Mouse (Mus musculus) hindbrain, embryonic 12.5 days (tissue): ENCODE measurements around the gene Gpc1. TPM values are rescaled to one million over a fixed set of nuclear protein-coding genes. Genes with fewer than 3 reads are reported as not detected.

Experiments used
- ATAC-seq: fragments of 200-750 bp; cut with Nextera tagmentation; 2 replicates; pipeline ENCODE4 v1.8.0; 2017; ENCODE audit warnings: moderate TSS enrichment; ENCODE audit not compliant: low FRiP score
- H3K27ac ChIP-seq: fragments of 300-500 bp; sonication (generic); 2 replicates; pipeline ENCODE4 v1.5.1; 2016; ENCODE audit warnings: mild to moderate bottlenecking
- H3K27me3 ChIP-seq: fragments of 300-500 bp; sonication (generic); 2 replicates; pipeline ENCODE4 v1.6.1; 2016; ENCODE audit warnings: mild to moderate bottlenecking
- H3K36me3 ChIP-seq: fragments of 300-500 bp; sonication (generic); 2 replicates; pipeline ENCODE4 v1.6.1; 2016; ENCODE audit warnings: mild to moderate bottlenecking
- H3K4me1 ChIP-seq: fragments of 300-500 bp; sonication (generic); 2 replicates; pipeline ENCODE4 v1.6.1; 2016
- H3K4me2 ChIP-seq: fragments of 300-500 bp; sonication (generic); replicated peaks from 2 replicates; pipeline ENCODE4 v1.6.1; 2016; ENCODE audit warnings: mild to moderate bottlenecking
- H3K4me3 ChIP-seq: fragments of 300-500 bp; sonication (generic); 2 replicates; pipeline ENCODE4 v1.5.1; 2016; ENCODE audit warnings: mild to moderate bottlenecking
- H3K9ac ChIP-seq: fragments of 300-500 bp; sonication (generic); 2 replicates; pipeline ENCODE4 v1.6.1; 2016; ENCODE audit warnings: mild to moderate bottlenecking, moderate library complexity
- H3K9me3 ChIP-seq: fragments of 300-500 bp; sonication (generic); replicated peaks from 2 replicates; pipeline ENCODE4 v1.6.1; 2016; ENCODE audit warnings: mild to moderate bottlenecking
- WGBS: fragments of 180-500 bp; shearing (Covaris S2); methylation state at CpG from one replicate; pipeline ENCODE4 v1.1.7; 2016; 5-methylcytosine and 5-hydroxymethylcytosine counted together
- polyA plus RNA-seq: library from polyadenylated mRNA; unstranded; fragments of >200 nt; fragmentation: Nextera tagmentation; extraction: Ambion mirVana; gene quantifications from 2 replicates; pipeline ENCODE4 v1.2.1, GENCODE M21; 2016

Gene Gpc1
- polyA plus RNA-seq, 1 experiment from 2014 or later = 79.8 TPM

GRCm38 (mm10) chr1:92805181-92805580 lies 26.3 kb upstream of the Gpc1 start:
- peaks cover 6% of the 10 kb centered on the region; the same call in 1 of the 2 replicates for H3K9me3 ChIP-seq
- ATAC-seq = no peak
- no peak overlapping the region for H3K27ac ChIP-seq
- 80% methylated on average over 5 of the region's 5 CpGs for WGBS
- H3K4me2 ChIP-seq = no peak overlapping the region
- H3K36me3 ChIP-seq = no peaks in the 10 kb centered on the region
- no peak overlapping the region for H3K9ac ChIP-seq
- H3K4me3 ChIP-seq = no peak overlapping the region
- no peaks in the 10 kb centered on the region for H3K27me3 ChIP-seq
- no peaks in the 10 kb centered on the region for H3K4me1 ChIP-seq

- H3K36me3 ChIP-seq = no peaks in the 10 kb centered on the region
- no peak overlapping the region for H3K9ac ChIP-seq
- H3K27me3 ChIP-seq = no peaks in the 10 kb centered on the region
- peaks cover 6% of the 10 kb centered on the region; the same call in 1 of the 2 replicates for H3K9me3 ChIP-seq
- no peaks in the 10 kb centered on the region for H3K4me1 ChIP-seq
- no peak overlapping the region for H3K4me2 ChIP-seq
- WGBS = 65% methylated on average over 2 of the region's 2 CpGs
- H3K27ac ChIP-seq = no peak overlapping the region
- no peak overlapping the region for H3K4me3 ChIP-seq
- ATAC-seq = no peak
Measured at GRCm38 (mm10) chr1:92805836-92806235, 25.6 kb upstream of the Gpc1 start.

- no peaks in the 10 kb centered on the region for H3K27me3 ChIP-seq
- 91% methylated on average over 3 of the region's 3 CpGs for WGBS
Measured at GRCm38 (mm10) chr1:92806720-92807119, 24.7 kb upstream of the Gpc1 start.

GRCm38 (mm10) chr1:92809621-92810020 lies 21.8 kb upstream of the Gpc1 start:
- Histone ChIP-seq H3K27ac (no peak overlapping the region), H3K36me3 (no peaks in the 10 kb centered on the region), H3K9me3 (peaks cover 6% of the 10 kb centered on the region; the same call in 1 of the 2 replicates), H3K4me1 (0 out of 2 replicates have a peak, but pooled peaks cover 2% of the 10 kb centered on the region), H3K4me2 (no peak overlapping the region), H3K9ac (no peak overlapping the region), H3K4me3 (no peak overlapping the region), H3K27me3 (no peaks in the 10 kb centered on the region)
- no peak for ATAC-seq
- WGBS = 84% methylated on average over 4 of the region's 4 CpGs

More at GRCm38 (mm10) chr1:92806720-92807119, 24.7 kb upstream of the Gpc1 start:
- Histone ChIP-seq H3K9me3 (peaks cover 6% of the 10 kb centered on the region; the same call in 1 of the 2 replicates), H3K4me1 (no peaks in the 10 kb centered on the region), H3K36me3 (no peaks in the 10 kb centered on the region), H3K27ac (no peak overlapping the region), H3K4me3 (no peak overlapping the region), H3K4me2 (no peak overlapping the region), H3K9ac (no peak overlapping the region)
- ATAC-seq = no peak

GRCm38 (mm10) chr1:92814319-92814718 lies 17.1 kb upstream of the Gpc1 start:
- H3K4me2 ChIP-seq = no peak overlapping the region
- no peak overlapping the region for H3K9ac ChIP-seq
- H3K9me3 ChIP-seq = peaks cover 5% of the 10 kb centered on the region; the same call in 1 of the 2 replicates
- no peaks in the 10 kb centered on the region for H3K27me3 ChIP-seq
- H3K36me3 ChIP-seq = no peaks in the 10 kb centered on the region
- WGBS = 76% methylated on average over 5 of the region's 5 CpGs
- H3K27ac ChIP-seq = no peak overlapping the region
- H3K4me1 ChIP-seq = peaks cover 5% of the 10 kb centered on the region; the same call in 1 of the 2 replicates
- ATAC-seq = no peak
- H3K4me3 ChIP-seq = no peak overlapping the region

GRCm38 (mm10) chr1:92815100-92815499 lies 16.3 kb upstream of the Gpc1 start:
- no peak for ATAC-seq
- H3K4me1 ChIP-seq = peaks cover 5% of the 10 kb centered on the region; the same call in 1 of the 2 replicates
- no peak overlapping the region for H3K4me3 ChIP-seq
- no peak overlapping the region for H3K9ac ChIP-seq
- no peaks in the 10 kb centered on the region for H3K9me3 ChIP-seq
- WGBS = 67% methylated on average over 9 of the region's 9 CpGs
- H3K27ac ChIP-seq = no peak overlapping the region
- no peaks in the 10 kb centered on the region for H3K27me3 ChIP-seq
- no peaks in the 10 kb centered on the region for H3K36me3 ChIP-seq
- no peak overlapping the region for H3K4me2 ChIP-seq

- H3K27ac ChIP-seq = no peak overlapping the region
- H3K4me1 ChIP-seq = peaks cover 5% of the 10 kb centered on the region; the same call in 1 of the 2 replicates
- H3K27me3 ChIP-seq = no peaks in the 10 kb centered on the region
- H3K4me2 ChIP-seq = no peak overlapping the region
- no peak for ATAC-seq
- H3K4me3 ChIP-seq = no peak overlapping the region
- no peak overlapping the region for H3K9ac ChIP-seq
- H3K36me3 ChIP-seq = no peaks in the 10 kb centered on the region
- H3K9me3 ChIP-seq = no peaks in the 10 kb centered on the region
- WGBS = 73% methylated on average over 5 of the region's 5 CpGs
Measured at GRCm38 (mm10) chr1:92815756-92816294, 15.6 kb upstream of the Gpc1 start.

GRCm38 (mm10) chr1:92830626-92831187 lies 738 bp upstream of the Gpc1 start:
- Histone ChIP-seq H3K27ac (peak overlapping the region; percentile 95), H3K9me3 (no peaks in the 10 kb centered on the region), H3K9ac (peak overlapping the region; percentile 89), H3K4me2 (peak overlapping the region; percentile 83), H3K36me3 (peaks cover 9% of the 10 kb centered on the region), H3K27me3 (peaks cover 16% of the 10 kb centered on the region), H3K4me1 (peaks cover 32% of the 10 kb centered on the region), H3K4me3 (peak overlapping the region; percentile 95)
- ATAC-seq = no peak
- 10% methylated on average over 12 of the region's 13 CpGs for whole genome bisulfite sequencing

GRCm38 (mm10) chr1:92832011-92833010 lies 866 bp downstream of the Gpc1 start:
- ATAC-seq = peak; percentile 50
- H3K9ac ChIP-seq = peak overlapping the region; percentile 89
- H3K36me3 ChIP-seq = peaks cover 13% of the 10 kb centered on the region
- H3K9me3 ChIP-seq = no peaks in the 10 kb centered on the region
- peak overlapping the region; percentile 95 for H3K27ac ChIP-seq
- peak overlapping the region; percentile 95 for H3K4me3 ChIP-seq
- WGBS = under 1% methylated on average over 62 of the region's 62 CpGs
- H3K4me1 ChIP-seq = peaks cover 32% of the 10 kb centered on the region
- H3K4me2 ChIP-seq = peak overlapping the region; percentile 83
- H3K27me3 ChIP-seq = peaks cover 15% of the 10 kb centered on the region

- Histone ChIP-seq H3K9ac (peak overlapping the region; percentile 89), H3K4me1 (peaks cover 41% of the 10 kb centered on the region), H3K4me3 (peak overlapping the region; percentile 95; the same call in 1 of the 2 replicates), H3K4me2 (peak overlapping the region; percentile 83), H3K27ac (no peak overlapping the region), H3K36me3 (peaks cover 13% of the 10 kb centered on the region), H3K27me3 (peaks cover 12% of the 10 kb centered on the region), H3K9me3 (no peaks in the 10 kb centered on the region)
- 66% methylated on average over 7 of the region's 7 CpGs for WGBS
- ATAC-seq = peak; percentile 33; the same call in 1 of the 2 replicates
Measured at GRCm38 (mm10) chr1:92833987-92834706, 2.7 kb downstream of the Gpc1 start.

- H3K4me2 ChIP-seq = no peak overlapping the region
- H3K9ac ChIP-seq = no peak overlapping the region
- H3K36me3 ChIP-seq = peaks cover 13% of the 10 kb centered on the region
- no peak for ATAC-seq
- no peak overlapping the region for H3K4me3 ChIP-seq
- H3K4me1 ChIP-seq = peaks cover 30% of the 10 kb centered on the region
- no peak overlapping the region for H3K27ac ChIP-seq
- H3K9me3 ChIP-seq = no peaks in the 10 kb centered on the region
- WGBS = 82% methylated on average over 14 of the region's 14 CpGs
- H3K27me3 ChIP-seq = no peaks in the 10 kb centered on the region
Measured at GRCm38 (mm10) chr1:92837931-92838833, 6.7 kb downstream of the Gpc1 start.
